Mouse (Mus musculus) C2C12 (cell line): ENCODE measurements around the gene Apoc4. TPM values are rescaled to one million over a fixed set of nuclear protein-coding genes. Genes with fewer than 3 reads are reported as not detected.

Experiments
- H3K27me3 ChIP-seq: one replicate; pipeline ENCODE4 v1.6.1; 2011; ENCODE audit not compliant: control insufficient read depth, insufficient read depth, insufficient read length
- H3K36me3 ChIP-seq: one replicate; pipeline ENCODE4 v1.6.1; 2011; ENCODE audit not compliant: control insufficient read depth, insufficient read depth
- H3K4me3 ChIP-seq: one replicate; pipeline ENCODE4 v1.5.1; 2011; ENCODE audit warnings: mild to moderate bottlenecking, control low read depth; ENCODE audit not compliant: poor library complexity, insufficient read depth, severe bottlenecking
- H3K79me2 ChIP-seq: one replicate; pipeline ENCODE4 v1.6.1; 2011; ENCODE audit not compliant: control insufficient read depth, insufficient read depth
- H3K79me3 ChIP-seq: one replicate; pipeline ENCODE4 v1.6.1; 2011; ENCODE audit warnings: low read depth, control low read depth
- H3ac ChIP-seq: one replicate; pipeline ENCODE3; 2011; ENCODE audit warnings: low read depth; ENCODE audit not compliant: control insufficient read depth, insufficient read length
- CEBPB ChIP-seq: IDR thresholded peaks from one replicate; pipeline ENCODE4 v1.6.1; 2011; ENCODE audit warnings: low read depth, mild to moderate bottlenecking, control low read depth, moderate library complexity
- CTCF ChIP-seq: IDR thresholded peaks from one replicate; pipeline ENCODE4 v1.5.1; 2011; ENCODE audit not compliant: control insufficient read depth, insufficient read depth, insufficient read length
- FOSL1 ChIP-seq: IDR thresholded peaks from one replicate; pipeline ENCODE4 v1.8.0; 2011; ENCODE audit warnings: mild to moderate bottlenecking, low read length; ENCODE audit not compliant: poor library complexity, insufficient read depth, severe bottlenecking
- MAX ChIP-seq: IDR thresholded peaks from one replicate; pipeline ENCODE4 v1.6.1; 2011; ENCODE audit warnings: mild to moderate bottlenecking, control low read depth
- MYOD1 ChIP-seq: IDR thresholded peaks from one replicate; pipeline ENCODE4 v1.6.1; 2011; ENCODE audit warnings: low read depth; ENCODE audit not compliant: control insufficient read depth, insufficient read length
- MYOG ChIP-seq: IDR thresholded peaks from one replicate; pipeline ENCODE4 v1.6.1; 2011; ENCODE audit not compliant: control insufficient read depth, insufficient read length; ENCODE audit errors: extremely low read depth
- USF1 ChIP-seq: IDR thresholded peaks from one replicate; pipeline ENCODE4 v1.6.1; 2011; ENCODE audit warnings: low read depth, mild to moderate bottlenecking, control low read depth, moderate library complexity
- polyA plus RNA-seq: library from polyadenylated mRNA; unstranded; fragments of >200 nt; fragmentation: generic; extraction: Trizol; gene quantifications from one replicate; pipeline ENCODE4 v1.2.1, GENCODE M21; 2012; ENCODE audit warnings: missing spikeins

The Apoc4 gene
- polyA plus RNA-seq, 1 experiment = not detected

DNA sequence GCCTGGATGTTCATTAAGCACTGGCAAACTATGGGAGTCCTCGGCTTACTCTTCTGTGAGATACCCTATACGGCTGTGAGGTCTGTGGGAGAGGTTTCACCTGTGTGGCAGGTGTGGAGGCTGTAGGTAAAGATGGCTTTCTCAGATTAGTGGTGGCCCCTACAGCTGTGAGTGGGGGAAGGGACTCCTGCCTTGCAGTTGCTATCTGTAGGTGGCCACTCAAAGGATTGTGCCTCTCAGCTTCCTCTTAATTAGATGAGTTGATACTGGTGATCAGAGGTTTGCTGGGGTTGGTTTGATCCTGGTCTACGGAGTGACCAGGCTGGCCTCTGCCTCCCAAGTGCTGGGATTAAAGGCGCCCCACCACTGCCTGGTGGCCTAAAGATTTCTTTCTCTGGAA is 23.2 kb upstream of the Apoc4 start:
- H3K27me3 ChIP-seq = no peaks in the 10 kb centered on the region
- H3K79me3 ChIP-seq = no peaks in the 10 kb centered on the region
- H3K36me3 ChIP-seq = peaks cover 17% of the 10 kb centered on the region
- TF ChIP-seq USF1 (no peak), MYOG (no peak), MAX (no peak), CTCF (no peak), CEBPB (no peak), MYOD1 (no peak), FOSL1 (no peak)
- H3K4me3 ChIP-seq = no peak overlapping the region
- no peak overlapping the region for H3ac ChIP-seq
- H3K79me2 ChIP-seq = peaks cover 3% of the 10 kb centered on the region

DNA sequence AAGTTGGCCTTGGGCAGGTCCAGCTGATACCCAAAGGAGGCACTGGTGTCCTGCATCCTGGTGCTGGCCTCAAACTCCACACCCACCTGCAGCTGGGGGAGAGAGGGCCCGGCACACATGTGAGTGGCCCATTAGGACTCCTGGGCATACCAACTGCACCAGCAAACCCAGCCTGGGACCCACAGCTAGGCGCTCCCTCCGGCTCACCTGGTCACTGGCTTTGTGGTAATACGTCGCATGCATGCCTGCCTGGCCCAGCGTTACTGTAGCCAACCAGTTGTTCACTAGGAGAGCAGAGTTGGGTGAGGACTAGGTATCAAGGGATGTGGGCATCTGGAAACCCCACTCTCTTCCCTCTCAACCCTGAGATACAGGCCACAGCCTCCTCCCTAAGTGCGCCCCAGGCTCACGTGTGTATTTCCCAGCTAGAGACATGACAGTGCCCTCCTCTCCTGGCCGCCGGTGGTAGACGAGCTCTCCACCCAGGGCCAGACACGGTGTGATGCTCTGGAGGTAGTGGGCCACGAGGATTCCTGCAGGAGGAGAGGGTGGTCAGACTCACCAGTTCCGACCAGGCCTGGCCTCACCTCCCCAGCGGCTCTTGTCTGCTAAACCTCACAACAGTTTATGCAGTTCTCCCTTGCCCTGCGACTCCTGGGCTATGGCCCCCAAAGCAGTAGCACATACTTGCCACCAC is 21.7 kb upstream of the Apoc4 start:
- H3ac ChIP-seq = no peak overlapping the region
- no peak overlapping the region for H3K4me3 ChIP-seq
- no peaks in the 10 kb centered on the region for H3K79me3 ChIP-seq
- TF ChIP-seq CTCF = no peak
- H3K27me3 ChIP-seq = no peaks in the 10 kb centered on the region
- no peaks in the 10 kb centered on the region for H3K79me2 ChIP-seq
- peaks cover 8% of the 10 kb centered on the region for H3K36me3 ChIP-seq

DNA sequence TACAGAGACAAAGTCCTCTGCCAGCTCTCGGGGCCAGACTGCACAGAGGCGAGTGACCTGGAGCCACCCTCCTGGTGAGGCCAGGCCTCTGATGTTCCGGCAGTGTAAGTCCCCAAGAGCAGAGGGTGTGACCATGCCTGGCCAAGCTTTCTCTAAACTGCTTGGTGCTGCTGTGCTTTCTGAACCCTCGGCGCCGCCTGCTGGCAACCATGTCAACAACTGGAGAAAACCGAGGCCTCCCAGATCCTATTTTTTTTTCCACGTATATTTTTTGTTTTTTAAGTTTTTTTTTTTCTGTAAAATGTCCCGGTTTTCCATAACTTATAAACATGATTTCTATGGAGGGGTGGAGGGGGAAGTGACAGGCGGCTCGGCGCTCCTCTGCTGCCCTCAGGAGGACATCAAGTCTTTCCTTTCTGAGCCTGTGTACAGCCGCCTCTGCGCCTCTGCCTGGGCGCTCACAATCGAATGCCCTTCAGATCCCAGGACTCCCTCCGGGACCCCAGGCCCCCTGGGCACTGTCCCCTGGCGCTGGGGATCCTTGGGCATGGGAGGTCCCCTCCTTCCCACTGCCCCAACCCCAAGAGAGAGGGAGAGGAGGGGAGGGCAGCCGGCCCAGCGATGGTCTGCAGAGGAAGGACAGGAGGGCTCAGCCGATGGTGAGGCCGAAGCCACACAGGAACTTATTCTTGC is 19.9 kb upstream of the Apoc4 start:
- peaks cover under 1% of the 10 kb centered on the region for H3K36me3 ChIP-seq
- no peak overlapping the region for H3ac ChIP-seq
- no peaks in the 10 kb centered on the region for H3K27me3 ChIP-seq

GRCm38 (mm10) chr7:19700299-19701068 is 19.2 kb upstream of the Apoc4 start:
- H3K4me3 ChIP-seq = no peak overlapping the region
- no peaks in the 10 kb centered on the region for H3K79me2 ChIP-seq
- no peak for TF ChIP-seq CEBPB
- TF ChIP-seq FOSL1 = no peak
- no peak for TF ChIP-seq CTCF
- H3K27me3 ChIP-seq = no peaks in the 10 kb centered on the region
- H3K79me3 ChIP-seq = no peaks in the 10 kb centered on the region
- H3ac ChIP-seq = no peak overlapping the region
- no peaks in the 10 kb centered on the region for H3K36me3 ChIP-seq

More for the DNA sequence above, 19.9 kb upstream of the Apoc4 start:
- TF ChIP-seq FOSL1 (no peak), MYOD1 (no peak), MAX (no peak), MYOG (no peak), USF1 (no peak), CTCF (no peak), CEBPB (no peak)
- Histone ChIP-seq H3K4me3 (no peak overlapping the region), H3K79me3 (no peaks in the 10 kb centered on the region), H3K79me2 (no peaks in the 10 kb centered on the region)

- Histone ChIP-seq H3ac (no peak overlapping the region), H3K36me3 (no peaks in the 10 kb centered on the region), H3K79me3 (no peaks in the 10 kb centered on the region), H3K4me3 (no peak overlapping the region), H3K79me2 (no peaks in the 10 kb centered on the region), H3K27me3 (no peaks in the 10 kb centered on the region)
- TF ChIP-seq MYOG (no peak), FOSL1 (no peak), CTCF (no peak), USF1 (no peak), CEBPB (no peak), MAX (no peak), MYOD1 (no peak)
Observed at GRCm38 (mm10) chr7:19699827-19700148, 18.5 kb upstream of the Apoc4 start.
